Mouse (Mus musculus) stomach, postnatal 0 days (tissue): ENCODE data around the gene Rnf166.

Source experiments
- CTCF ChIP-seq: IDR thresholded peaks from 2 replicates; pipeline ENCODE4 v1.5.1; 2016; ENCODE audit warnings: antibody characterized with exemption, low read depth, mild to moderate bottlenecking, moderate library complexity
- EP300 ChIP-seq: optimal IDR thresholded peaks from 2 replicates; pipeline ENCODE3; 2016; ENCODE audit warnings: antibody characterized with exemption

- TF ChIP-seq CTCF (no peak), EP300 (no peak)
These were observed 6.5 kb downstream of the Rnf166 start for GRCm38 (mm10) chr8:122469407-122469806.
